Mouse (Mus musculus): ENCODE measurements around the gene Olfr820. TPM values are rescaled to one million over a fixed set of nuclear protein-coding genes. Genes with fewer than 3 reads are reported as not detected.

The Olfr820 gene
- not detected in 2 replicates for polyA plus RNA-seq (2012; rRNA removed)

DNA sequence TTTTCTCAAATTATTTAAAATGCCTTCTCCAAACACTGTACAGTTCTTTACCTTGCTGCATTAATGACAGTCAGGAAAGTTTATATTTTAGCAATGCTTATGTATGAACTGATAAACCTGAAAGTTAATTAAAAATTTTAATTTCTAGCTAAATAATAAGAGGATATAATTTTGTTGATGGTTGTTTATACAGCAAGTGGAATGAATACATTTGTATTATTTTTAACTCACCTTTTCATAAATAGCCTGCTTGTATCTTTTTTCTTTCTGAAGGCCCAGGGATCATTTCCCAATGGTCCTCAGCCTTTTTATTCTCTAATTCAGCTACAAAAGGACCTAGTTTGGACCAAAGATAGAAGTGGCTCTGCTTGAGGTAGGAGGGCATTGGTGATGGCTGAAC lies at the start of gene Olfr820:
Gene Olfr820, plus strand, starts transcription at position 301 of the 400 bp plus-strand sequence.

DNA sequence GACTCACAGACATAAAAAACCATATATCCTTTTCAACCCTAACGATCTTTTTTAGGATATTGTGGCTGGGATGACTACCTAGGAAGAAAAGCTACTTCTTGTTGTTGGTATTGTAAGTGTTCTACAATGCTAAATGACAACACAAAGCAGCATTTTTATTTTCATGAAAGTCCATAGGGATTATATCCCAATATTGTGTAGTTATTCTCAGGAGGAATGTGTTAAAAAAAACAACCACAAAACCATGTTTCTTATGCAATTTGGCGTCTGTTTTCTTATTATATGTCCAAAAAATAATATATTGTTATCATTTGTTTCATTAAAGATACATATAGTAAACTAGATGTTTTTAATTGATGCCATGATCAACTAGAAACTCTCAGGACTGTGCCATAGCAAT lies 45.3 kb upstream of the Olfr820 start, which contains the start of gene Olfr819:
Gene Olfr819, minus strand, starts transcription at position 101 of the 400 bp plus-strand sequence.

DNA sequence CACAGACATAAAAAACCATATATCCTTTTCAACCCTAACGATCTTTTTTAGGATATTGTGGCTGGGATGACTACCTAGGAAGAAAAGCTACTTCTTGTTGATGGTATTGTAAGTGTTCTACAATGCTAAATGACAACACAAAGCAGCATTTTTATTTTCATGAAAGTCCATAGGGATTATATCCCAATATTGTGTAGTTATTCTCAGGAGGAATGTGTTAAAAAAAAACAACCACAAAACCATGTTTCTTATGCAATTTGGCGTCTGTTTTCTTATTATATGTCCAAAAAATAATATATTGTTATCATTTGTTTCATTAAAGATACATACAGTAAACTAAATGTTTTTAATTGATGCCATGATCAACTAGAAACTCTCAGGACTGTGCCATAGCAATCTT lies 36.4 kb upstream of the Olfr820 start, which contains the start of gene Olfr247:
Gene Olfr247, minus strand, starts transcription at position 101 of the 400 bp plus-strand sequence.

DNA sequence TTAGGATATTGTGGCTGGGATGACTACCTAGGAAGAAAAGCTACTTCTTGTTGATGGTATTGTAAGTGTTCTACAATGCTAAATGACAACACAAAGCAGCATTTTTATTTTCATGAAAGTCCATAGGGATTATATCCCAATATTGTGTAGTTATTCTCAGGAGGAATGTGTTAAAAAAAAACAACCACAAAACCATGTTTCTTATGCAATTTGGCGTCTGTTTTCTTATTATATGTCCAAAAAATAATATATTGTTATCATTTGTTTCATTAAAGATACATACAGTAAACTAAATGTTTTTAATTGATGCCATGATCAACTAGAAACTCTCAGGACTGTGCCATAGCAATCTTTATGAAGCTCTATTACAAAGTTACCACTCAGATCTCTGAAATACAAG lies 27.5 kb upstream of the Olfr820 start, which contains the start of gene Gm10310:
Gene Gm10310, minus strand, starts transcription at position 101 of the 400 bp plus-strand sequence.

DNA sequence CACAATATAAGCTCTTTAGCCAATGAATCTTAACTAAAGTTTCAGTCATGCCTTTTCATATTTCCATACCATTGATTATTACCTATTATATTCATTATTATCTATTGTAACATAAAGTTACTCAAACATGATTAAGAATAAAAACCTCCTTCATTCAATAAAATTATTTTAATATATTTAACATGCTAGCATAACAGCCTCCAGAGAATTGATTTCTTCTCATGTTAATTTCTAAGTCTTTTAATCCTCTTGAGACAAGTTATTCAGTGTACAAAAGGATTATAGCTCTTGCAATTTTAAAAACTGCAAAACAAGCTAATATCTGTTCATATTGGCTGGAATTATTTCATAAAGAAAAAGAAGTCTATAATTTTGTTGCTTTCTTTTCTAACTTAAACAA lies 17.6 kb downstream of the Olfr820 start, which contains the start of gene Olfr821:
Gene Olfr821, plus strand, starts transcription at position 301 of the 400 bp plus-strand sequence.

Other genes with a start within 250 kb of the Olfr820 start
- gene Olfr808, start 247.1 kb upstream of the Olfr820 start, polyA plus RNA-seq (2012; rRNA removed): not detected in 2 replicates
- gene Olfr809, start 238.0 kb upstream of the Olfr820 start, polyA plus RNA-seq (2012; rRNA removed): not detected in 2 replicates
- not detected in 2 replicates for gene Olfr810, start 217.7 kb upstream of the Olfr820 start, polyA plus RNA-seq (2012; rRNA removed)
- gene Olfr811, start 208.2 kb upstream of the Olfr820 start, polyA plus RNA-seq (2012; rRNA removed): not detected in 2 replicates
- gene Olfr812, start 166.5 kb upstream of the Olfr820 start, polyA plus RNA-seq (2012; rRNA removed): not detected in 2 replicates
- not detected in 2 replicates for gene Olfr813, start 157.3 kb upstream of the Olfr820 start, polyA plus RNA-seq (2012; rRNA removed)
- gene Olfr814, start 132.8 kb upstream of the Olfr820 start, polyA plus RNA-seq (2012; rRNA removed): not detected in 2 replicates
- gene Olfr815, start 106.8 kb upstream of the Olfr820 start, polyA plus RNA-seq (2012; rRNA removed): not detected in 2 replicates
- gene Olfr816, start 97.0 kb upstream of the Olfr820 start, polyA plus RNA-seq (2012; rRNA removed): not detected in 2 replicates
- gene Olfr818, start 63.5 kb upstream of the Olfr820 start, polyA plus RNA-seq (2012; rRNA removed): not detected in 2 replicates
- not detected in 2 replicates for gene Olfr819, start 45.4 kb upstream of the Olfr820 start, polyA plus RNA-seq (2012; rRNA removed)
- gene Olfr247, start 36.5 kb upstream of the Olfr820 start, polyA plus RNA-seq (2012; rRNA removed): not detected in 2 replicates
- not detected in 2 replicates for gene Gm10310, start 27.6 kb upstream of the Olfr820 start, polyA plus RNA-seq (2012; rRNA removed)
- gene Olfr821, start 17.7 kb downstream of the Olfr820 start, polyA plus RNA-seq (2012; rRNA removed): not detected in 2 replicates
- gene Olfr822, start 58.6 kb downstream of the Olfr820 start, polyA plus RNA-seq (2012; rRNA removed): not detected in 2 replicates
- gene Olfr823, start 102.8 kb downstream of the Olfr820 start, polyA plus RNA-seq (2012; rRNA removed): not detected in 2 replicates
- not detected in 2 replicates for gene Olfr824, start 117.4 kb downstream of the Olfr820 start, polyA plus RNA-seq (2012; rRNA removed)
- gene Olfr825, start 154.1 kb downstream of the Olfr820 start, polyA plus RNA-seq (2012; rRNA removed): not detected in 2 replicates
- gene Olfr826, start 171.6 kb downstream of the Olfr820 start, polyA plus RNA-seq (2012; rRNA removed): not detected in 2 replicates
- not detected in 2 replicates for gene Olfr827, start 201.8 kb downstream of the Olfr820 start, polyA plus RNA-seq (2012; rRNA removed)

Data from central nervous system, embryonic 14 days (tissue).